Mouse (Mus musculus): ENCODE measurements around the gene A630023A22Rik. TPM values are rescaled to one million over a fixed set of nuclear protein-coding genes. Genes with fewer than 3 reads are reported as not detected.

Gene A630023A22Rik
- polyA plus RNA-seq, 1 experiment from 2014 or later = 1.3 TPM

- H3K27ac ChIP-seq (ENCODE audit: low read depth, low read length) = no peak overlapping the region
- no peak overlapping the region for H3K9ac ChIP-seq (ENCODE audit: low read depth, low read length)
- WGBS = 50% methylated on average over 3 of the region's 3 CpGs
- H3K4me1 ChIP-seq (replicated peaks; ENCODE audit: control insufficient read depth, insufficient read depth, low read length) = no peaks in the 10 kb centered on the region
- ATAC-seq = no peak
- TF ChIP-seq CTCF (IDR thresholded peaks at IDR 0.05; ENCODE audit: low read depth) = no peak
- no peak overlapping the region for H3K4me2 ChIP-seq (replicated peaks; ENCODE audit: low read depth)
- H3K27me3 ChIP-seq (replicated peaks; ENCODE audit: control insufficient read depth, insufficient read depth, low read length) = no peaks in the 10 kb centered on the region
- H3K36me3 ChIP-seq (ENCODE audit: control insufficient read depth, insufficient read depth) = no peaks in the 10 kb centered on the region
- H3K4me3 ChIP-seq (ENCODE audit: low read depth, low read length) = no peak overlapping the region
- H3K9me3 ChIP-seq (ENCODE audit: control insufficient read depth) = no peaks in the 10 kb centered on the region
Observed at GRCm38 (mm10) chr14:34043341-34043740, 59.2 kb downstream of the A630023A22Rik start.

GRCm38 (mm10) chr14:34041241-34041640, 61.3 kb downstream of the A630023A22Rik start:
- no peak overlapping the region for H3K9ac ChIP-seq (ENCODE audit: low read depth, low read length)
- no peaks in the 10 kb centered on the region for H3K36me3 ChIP-seq (ENCODE audit: control insufficient read depth, insufficient read depth)
- ATAC-seq = no peak
- H3K4me3 ChIP-seq (ENCODE audit: low read depth, low read length) = no peak overlapping the region
- H3K4me1 ChIP-seq (replicated peaks; ENCODE audit: control insufficient read depth, insufficient read depth, low read length) = no peaks in the 10 kb centered on the region
- H3K27me3 ChIP-seq (replicated peaks; ENCODE audit: control insufficient read depth, insufficient read depth, low read length) = no peaks in the 10 kb centered on the region
- no peak overlapping the region for H3K4me2 ChIP-seq (replicated peaks; ENCODE audit: low read depth)
- TF ChIP-seq CTCF (IDR thresholded peaks at IDR 0.05; ENCODE audit: low read depth) = no peak
- H3K9me3 ChIP-seq (ENCODE audit: control insufficient read depth) = no peaks in the 10 kb centered on the region
- 83% methylated on average over 4 of the region's 4 CpGs for WGBS
- no peak overlapping the region for H3K27ac ChIP-seq (ENCODE audit: low read depth, low read length)

DNA sequence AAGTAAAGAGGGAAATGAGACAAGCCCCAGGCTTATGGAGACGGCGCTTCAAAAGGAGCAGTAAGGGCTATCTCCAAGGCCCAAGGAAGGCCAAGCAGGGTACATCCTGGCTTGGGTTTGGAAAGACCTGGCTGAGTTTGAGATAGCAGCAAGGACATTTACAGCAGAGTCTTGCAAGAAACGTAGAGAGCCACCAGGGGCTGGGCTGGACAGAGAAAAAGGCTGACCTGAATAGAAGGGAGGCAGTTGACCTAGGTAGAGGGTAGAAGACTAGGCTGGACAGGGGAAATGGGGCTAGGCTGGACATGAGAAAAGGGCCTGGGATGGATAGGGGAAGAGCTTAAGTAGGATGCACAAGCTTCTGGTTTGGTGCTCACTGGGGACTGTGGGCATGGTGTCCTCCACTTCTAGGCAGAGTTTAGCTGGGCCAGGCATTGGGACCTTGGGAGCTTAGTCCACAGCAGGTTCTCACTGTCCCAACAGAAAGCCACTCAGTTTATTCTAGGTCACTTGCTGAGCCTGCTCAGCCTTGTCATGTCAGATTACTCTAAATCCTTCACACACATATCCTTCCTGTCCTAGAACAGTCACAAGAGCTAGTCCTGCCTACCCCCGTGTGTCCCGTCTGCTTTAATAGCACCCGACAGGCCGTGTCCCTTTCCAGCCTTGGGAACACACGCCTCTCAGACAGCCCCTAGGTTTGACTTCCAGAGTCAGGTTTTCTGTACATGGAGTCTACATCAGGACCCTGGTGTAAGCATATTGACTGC, 68.5 kb downstream of the A630023A22Rik start:
- H3K4me3 ChIP-seq (ENCODE audit: low read depth, low read length) = no peak overlapping the region
- no peaks in the 10 kb centered on the region for H3K27me3 ChIP-seq (replicated peaks; ENCODE audit: control insufficient read depth, insufficient read depth, low read length)
- H3K4me2 ChIP-seq (replicated peaks; ENCODE audit: low read depth) = no peak overlapping the region
- ATAC-seq = no peak
- H3K27ac ChIP-seq (ENCODE audit: low read depth, low read length) = no peak overlapping the region
- TF ChIP-seq CTCF (IDR thresholded peaks at IDR 0.05; ENCODE audit: low read depth) = no peak
- H3K36me3 ChIP-seq (ENCODE audit: control insufficient read depth, insufficient read depth) = no peaks in the 10 kb centered on the region
- H3K9me3 ChIP-seq (ENCODE audit: control insufficient read depth) = no peaks in the 10 kb centered on the region
- 85% methylated on average over 8 of the region's 8 CpGs for WGBS
- no peak overlapping the region for H3K9ac ChIP-seq (ENCODE audit: low read depth, low read length)
- H3K4me1 ChIP-seq (replicated peaks; ENCODE audit: control insufficient read depth, insufficient read depth, low read length) = no peaks in the 10 kb centered on the region

GRCm38 (mm10) chr14:34026710-34027109, 75.8 kb downstream of the A630023A22Rik start:
- ATAC-seq = no peak
- H3K9ac ChIP-seq (ENCODE audit: low read depth, low read length) = no peak overlapping the region
- 45% methylated on average over 2 of the region's 2 CpGs for WGBS
- H3K4me1 ChIP-seq (replicated peaks; ENCODE audit: control insufficient read depth, insufficient read depth, low read length) = no peaks in the 10 kb centered on the region
- no peak overlapping the region for H3K4me3 ChIP-seq (ENCODE audit: low read depth, low read length)
- no peaks in the 10 kb centered on the region for H3K9me3 ChIP-seq (ENCODE audit: control insufficient read depth)
- H3K27ac ChIP-seq (ENCODE audit: low read depth, low read length) = no peak overlapping the region
- no peak for TF ChIP-seq CTCF (IDR thresholded peaks at IDR 0.05; ENCODE audit: low read depth)
- H3K36me3 ChIP-seq (ENCODE audit: control insufficient read depth, insufficient read depth) = no peaks in the 10 kb centered on the region
- no peak overlapping the region for H3K4me2 ChIP-seq (replicated peaks; ENCODE audit: low read depth)
- no peaks in the 10 kb centered on the region for H3K27me3 ChIP-seq (replicated peaks; ENCODE audit: control insufficient read depth, insufficient read depth, low read length)

DNA sequence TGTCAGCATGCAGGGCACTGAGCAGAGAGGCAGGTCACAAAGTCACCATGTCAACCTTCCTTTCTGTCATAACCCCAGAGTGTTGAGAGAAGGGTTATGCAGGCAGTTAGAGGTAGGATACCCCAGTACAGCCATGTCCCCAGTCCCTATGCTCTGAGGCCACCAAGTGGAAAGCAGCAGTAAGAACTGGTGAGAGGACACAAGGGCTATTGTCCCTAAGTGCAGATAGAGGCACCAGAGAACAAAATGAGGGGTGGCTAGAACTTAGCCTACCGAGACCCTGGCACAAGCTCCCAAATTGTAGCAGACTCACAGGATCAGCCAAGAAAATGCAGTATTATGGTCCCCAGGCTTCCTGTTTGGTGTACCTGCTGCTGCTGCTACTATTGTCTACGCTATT, 85.6 kb downstream of the A630023A22Rik start:
- TF ChIP-seq CTCF (IDR thresholded peaks at IDR 0.05; ENCODE audit: low read depth) = no peak
- no peak for ATAC-seq
- H3K27me3 ChIP-seq (replicated peaks; ENCODE audit: control insufficient read depth, insufficient read depth, low read length) = no peaks in the 10 kb centered on the region
- no peak overlapping the region for H3K4me2 ChIP-seq (replicated peaks; ENCODE audit: low read depth)
- H3K36me3 ChIP-seq (ENCODE audit: control insufficient read depth, insufficient read depth) = no peaks in the 10 kb centered on the region
- 85% methylated on average over 2 of the region's 2 CpGs for WGBS
- no peaks in the 10 kb centered on the region for H3K4me1 ChIP-seq (replicated peaks; ENCODE audit: control insufficient read depth, insufficient read depth, low read length)
- no peak overlapping the region for H3K9ac ChIP-seq (ENCODE audit: low read depth, low read length)
- H3K27ac ChIP-seq (ENCODE audit: low read depth, low read length) = no peak overlapping the region
- no peaks in the 10 kb centered on the region for H3K9me3 ChIP-seq (ENCODE audit: control insufficient read depth)
- no peak overlapping the region for H3K4me3 ChIP-seq (ENCODE audit: low read depth, low read length)

DNA sequence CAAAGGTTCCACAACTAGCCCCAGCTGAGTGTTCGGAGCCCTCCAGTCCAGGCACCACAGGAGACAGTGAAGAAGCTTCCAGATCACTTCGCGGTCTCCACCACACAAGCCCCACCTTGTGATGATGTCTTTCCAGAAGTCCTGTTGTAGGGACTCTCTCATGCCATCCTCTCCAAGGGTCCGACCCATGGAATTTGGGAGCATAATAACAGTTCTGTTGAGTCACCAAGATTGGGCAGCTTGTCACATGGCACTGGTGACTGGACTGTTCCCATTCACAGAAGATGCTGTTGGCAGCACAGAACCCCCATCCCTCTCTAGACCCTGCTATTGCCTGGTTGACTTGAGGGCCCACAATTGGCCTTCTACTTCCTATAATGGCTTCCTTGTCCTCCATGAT, 86.2 kb downstream of the A630023A22Rik start, which contains the start of gene Gm5460:
Gm5460 (plus strand) TSS at position 378 of the 400 bp plus-strand sequence.
- H3K36me3 ChIP-seq (ENCODE audit: control insufficient read depth, insufficient read depth) = no peaks in the 10 kb centered on the region
- no peak for TF ChIP-seq CTCF (IDR thresholded peaks at IDR 0.05; ENCODE audit: low read depth)
- ATAC-seq = no peak

More for the DNA sequence above, 86.2 kb downstream of the A630023A22Rik start, which contains the start of gene Gm5460:
- no peak within 1 kb of the TSS for H3K9ac ChIP-seq (ENCODE audit: low read depth, low read length)
- no peaks in the 10 kb centered on the region for H3K4me1 ChIP-seq (replicated peaks; ENCODE audit: control insufficient read depth, insufficient read depth, low read length)
- H3K9me3 ChIP-seq (ENCODE audit: control insufficient read depth) = no peaks in the 10 kb centered on the region
- no peak within 1 kb of the TSS for H3K4me2 ChIP-seq (replicated peaks; ENCODE audit: low read depth)
- WGBS = 95% methylated on average over 4 of the region's 4 CpGs
- no peaks in the 10 kb centered on the region for H3K27me3 ChIP-seq (replicated peaks; ENCODE audit: control insufficient read depth, insufficient read depth, low read length)
- no peak within 1 kb of the TSS for H3K4me3 ChIP-seq (ENCODE audit: low read depth, low read length)
- no peak within 1 kb of the TSS for H3K27ac ChIP-seq (ENCODE audit: low read depth, low read length)

Data from intestine, postnatal 0 days (tissue).